Mouse (Mus musculus): ENCODE measurements around the gene H6pd. TPM values are rescaled to one million over a fixed set of nuclear protein-coding genes. Genes with fewer than 3 reads are reported as not detected.
"Not testable (repeated sequence)": the region's sequence is repeated elsewhere in the genome, so short reads cannot be mapped to it uniquely, and the experiment has no call there.

The H6pd gene
- polyA plus RNA-seq, 1 experiment: 170 TPM

DNA sequence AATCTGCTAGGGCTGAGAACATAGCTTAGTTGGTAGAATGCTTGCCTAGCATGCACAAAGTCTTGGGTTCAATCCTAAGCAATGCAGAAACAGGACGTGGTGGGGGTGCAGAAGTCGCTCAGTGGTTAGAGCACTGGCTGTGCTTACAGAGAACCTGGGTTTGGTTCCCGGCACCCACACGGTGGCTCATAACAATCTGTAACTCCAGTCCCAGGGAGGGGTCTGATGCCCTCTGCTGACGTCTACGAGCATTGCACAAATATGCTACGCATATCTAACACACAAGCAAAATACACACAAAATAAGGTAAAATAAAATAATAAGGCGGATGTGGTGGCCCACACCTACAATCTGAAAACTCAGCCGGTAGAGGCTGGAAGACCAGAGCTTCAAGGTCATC, 34.8 kb upstream of the H6pd start:
- peaks cover 9% of the 10 kb centered on the region for H3K4me1 ChIP-seq (ENCODE audit: control insufficient read depth, insufficient read depth, low read length)
- no peak for TF ChIP-seq CTCF (IDR thresholded peaks at IDR 0.05; ENCODE audit: insufficient read depth, low read depth, low read length)
- TF ChIP-seq POLR2A (IDR thresholded peaks at IDR 0.05; ENCODE audit: insufficient read depth, low read depth, low read length): no peak
- H3K4me3 ChIP-seq (ENCODE audit: insufficient read depth, low read depth, low read length): no peak overlapping the region
- 98% methylated on average over 9 of the region's 9 CpGs for WGBS
- no peak overlapping the region for H3K27ac ChIP-seq (ENCODE audit: insufficient read depth, low read depth, low read length)

- Histone ChIP-seq H3K4me1 (ENCODE audit: control insufficient read depth, insufficient read depth, low read length) (no peaks in the 10 kb centered on the region), H3K4me3 (ENCODE audit: insufficient read depth, low read depth, low read length) (no peak overlapping the region), H3K27ac (ENCODE audit: insufficient read depth, low read depth, low read length) (no peak overlapping the region)
- TF ChIP-seq CTCF (IDR thresholded peaks at IDR 0.05; ENCODE audit: insufficient read depth, low read depth, low read length) (no peak), POLR2A (IDR thresholded peaks at IDR 0.05; ENCODE audit: insufficient read depth, low read depth, low read length) (no peak)
- WGBS: 91% methylated on average over 10 of the region's 10 CpGs
These were observed 32.7 kb upstream of the H6pd start for GRCm38 (mm10) chr4:150041346-150042110.

- H3K27ac ChIP-seq (ENCODE audit: insufficient read depth, low read depth, low read length); H3K4me1 ChIP-seq (ENCODE audit: control insufficient read depth, insufficient read depth, low read length): not testable (repeated sequence)
- 84% methylated on average over 1 of the region's 1 CpGs for WGBS
These were observed 32.0 kb upstream of the H6pd start for GRCm38 (mm10) chr4:150040856-150041255.

DNA sequence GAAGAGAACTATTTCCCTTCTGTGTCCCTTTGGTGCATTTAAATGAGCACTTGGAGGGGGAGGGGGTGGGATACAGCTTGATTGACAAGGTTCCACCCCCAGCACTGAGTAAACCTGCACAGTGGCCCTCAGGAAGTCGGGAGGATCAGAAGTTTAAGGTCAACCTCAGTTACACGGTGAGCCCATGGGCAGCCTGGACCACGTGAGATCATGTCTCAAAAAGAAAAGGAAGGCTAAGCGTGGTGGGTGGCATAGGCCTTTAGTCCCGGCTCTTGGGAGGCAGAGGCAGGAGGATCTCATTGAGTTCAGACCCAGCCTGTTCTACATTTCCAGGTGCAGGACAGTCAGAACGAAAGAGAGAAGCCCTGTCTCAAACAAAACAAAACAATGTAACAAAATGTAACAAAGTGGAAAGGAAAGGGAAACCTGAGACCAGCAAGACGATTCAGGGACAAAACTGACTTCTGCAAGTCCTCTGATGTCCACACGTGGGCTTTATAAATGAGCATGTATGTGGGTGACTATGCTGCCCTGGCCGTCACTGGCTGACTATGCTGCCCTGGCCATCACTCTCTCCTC, 31.3 kb upstream of the H6pd start:
- Histone ChIP-seq H3K27ac (ENCODE audit: insufficient read depth, low read depth, low read length) (no peak overlapping the region), H3K4me3 (ENCODE audit: insufficient read depth, low read depth, low read length) (no peak overlapping the region), H3K4me1 (ENCODE audit: control insufficient read depth, insufficient read depth, low read length) (peaks cover 2% of the 10 kb centered on the region)
- no peak for TF ChIP-seq POLR2A (IDR thresholded peaks at IDR 0.05; ENCODE audit: insufficient read depth, low read depth, low read length)
- TF ChIP-seq CTCF (IDR thresholded peaks at IDR 0.05; ENCODE audit: insufficient read depth, low read depth, low read length): no peak
- WGBS: 88% methylated on average over 9 of the region's 9 CpGs

More at GRCm38 (mm10) chr4:150040856-150041255, 32.0 kb upstream of the H6pd start:
- H3K4me3 ChIP-seq (ENCODE audit: insufficient read depth, low read depth, low read length): not testable (repeated sequence)

DNA sequence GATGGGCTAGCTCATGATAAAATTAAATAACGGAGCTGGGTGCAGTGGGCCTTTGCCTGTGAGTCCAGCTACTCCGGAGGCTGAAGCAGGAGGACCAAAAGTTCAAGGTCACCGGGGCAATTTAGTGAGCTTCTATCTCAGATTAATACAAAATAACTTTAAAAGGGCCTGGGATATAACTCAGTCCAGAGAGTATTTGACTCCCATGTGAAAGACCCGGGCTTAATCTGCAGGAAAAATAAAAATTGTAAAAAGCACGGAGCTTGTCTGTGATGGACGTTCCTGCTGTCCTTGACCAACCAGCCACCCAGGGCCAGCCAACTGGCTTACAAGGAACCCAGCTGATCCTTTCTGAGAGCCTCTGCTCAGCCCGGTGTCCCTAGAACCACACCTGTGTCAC, 29.7 kb upstream of the H6pd start:
- Histone ChIP-seq H3K4me3 (ENCODE audit: insufficient read depth, low read depth, low read length) (no peak overlapping the region), H3K27ac (ENCODE audit: insufficient read depth, low read depth, low read length) (no peak overlapping the region), H3K4me1 (ENCODE audit: control insufficient read depth, insufficient read depth, low read length) (peaks cover 5% of the 10 kb centered on the region)
- TF ChIP-seq POLR2A (IDR thresholded peaks at IDR 0.05; ENCODE audit: insufficient read depth, low read depth, low read length) (no peak), CTCF (IDR thresholded peaks at IDR 0.05; ENCODE audit: insufficient read depth, low read depth, low read length) (no peak)
- WGBS: 93% methylated on average over 7 of the region's 7 CpGs

DNA sequence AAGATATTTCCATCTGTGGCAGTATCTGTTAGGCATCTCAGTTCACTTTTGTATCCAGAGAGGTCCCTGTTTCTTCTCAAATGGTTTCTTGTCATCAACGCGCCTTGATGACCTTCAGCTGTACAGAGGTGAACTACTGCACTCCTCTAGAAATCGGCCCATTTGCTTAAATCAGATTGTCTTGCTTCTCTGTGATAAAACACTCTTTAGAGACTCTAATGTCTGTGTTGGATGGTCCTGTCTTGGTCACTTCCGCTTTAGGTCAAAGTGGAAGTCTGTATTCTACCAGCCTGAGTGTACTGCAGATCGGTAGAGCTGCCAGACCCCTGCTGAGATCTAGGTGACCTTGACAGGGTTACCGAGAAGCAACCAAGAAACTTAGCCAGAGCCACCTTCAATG, 27.3 kb upstream of the H6pd start:
- TF ChIP-seq POLR2A (IDR thresholded peaks at IDR 0.05; ENCODE audit: insufficient read depth, low read depth, low read length) (no peak), CTCF (IDR thresholded peaks at IDR 0.05; ENCODE audit: insufficient read depth, low read depth, low read length) (no peak)
- 87% methylated on average over 6 of the region's 6 CpGs for WGBS

DNA sequence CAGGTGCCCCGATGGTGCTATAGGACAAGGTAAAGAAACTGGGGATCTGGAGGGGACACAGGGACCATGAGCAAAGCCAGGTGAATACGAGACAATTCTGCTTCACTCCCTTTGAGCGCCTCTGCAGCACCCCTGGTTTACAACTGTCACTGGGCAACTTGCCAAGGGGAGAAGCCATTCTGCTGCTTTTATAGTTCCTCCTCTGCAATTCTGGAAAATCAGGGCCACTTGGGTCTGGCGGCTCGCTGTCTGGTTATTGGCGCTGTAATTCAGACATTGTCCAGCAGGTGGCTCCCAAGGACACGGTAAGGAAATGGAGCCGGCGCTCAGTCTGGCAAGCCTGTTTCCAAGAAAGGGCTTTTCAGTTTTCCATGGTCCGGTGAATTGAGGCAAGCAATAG, 26.5 kb upstream of the H6pd start:
- H3K27ac ChIP-seq (ENCODE audit: insufficient read depth, low read depth, low read length): no peak overlapping the region
- 11% methylated on average over 10 of the region's 10 CpGs for WGBS
- H3K4me1 ChIP-seq (ENCODE audit: control insufficient read depth, insufficient read depth, low read length): peaks cover 20% of the 10 kb centered on the region
- TF ChIP-seq CTCF (IDR thresholded peaks at IDR 0.05; ENCODE audit: insufficient read depth, low read depth, low read length) (peak; percentile 84), POLR2A (IDR thresholded peaks at IDR 0.05; ENCODE audit: insufficient read depth, low read depth, low read length) (no peak)
- H3K4me3 ChIP-seq (ENCODE audit: insufficient read depth, low read depth, low read length): no peak overlapping the region

More for the DNA sequence above, 27.3 kb upstream of the H6pd start:
- no peak overlapping the region for H3K27ac ChIP-seq (ENCODE audit: insufficient read depth, low read depth, low read length)
- H3K4me1 ChIP-seq (ENCODE audit: control insufficient read depth, insufficient read depth, low read length): peaks cover 14% of the 10 kb centered on the region
- no peak overlapping the region for H3K4me3 ChIP-seq (ENCODE audit: insufficient read depth, low read depth, low read length)

DNA sequence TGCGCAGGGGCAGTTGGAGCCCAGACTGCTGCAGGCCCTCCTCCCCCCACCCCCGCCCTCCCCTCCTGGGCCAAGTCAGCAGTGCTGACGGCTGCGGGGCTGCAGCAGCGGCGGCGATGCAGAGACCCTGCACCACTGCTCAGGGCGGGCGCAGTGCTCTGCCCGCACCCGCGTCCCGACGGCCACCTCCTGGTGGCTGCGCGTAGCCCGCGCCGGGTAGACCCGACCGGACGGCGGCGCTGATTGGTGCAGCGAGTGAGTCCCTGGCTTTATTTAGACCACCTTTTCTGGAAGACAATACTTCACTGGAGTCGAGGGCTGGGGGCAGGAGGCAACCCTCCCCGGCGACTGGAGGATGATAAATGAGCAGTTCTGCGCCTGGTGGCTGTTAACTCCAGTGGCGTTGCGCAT, 24.4 kb upstream of the H6pd start:
- H3K4me1 ChIP-seq (ENCODE audit: control insufficient read depth, insufficient read depth, low read length): peaks cover 30% of the 10 kb centered on the region
- no peak for TF ChIP-seq POLR2A (IDR thresholded peaks at IDR 0.05; ENCODE audit: insufficient read depth, low read depth, low read length)
- no peak for TF ChIP-seq CTCF (IDR thresholded peaks at IDR 0.05; ENCODE audit: insufficient read depth, low read depth, low read length)
- 4% methylated on average over 31 of the region's 31 CpGs for WGBS
- 0 out of 2 replicates have a peak overlapping the region, but pooled peaks have one; percentile 15 for H3K4me3 ChIP-seq (ENCODE audit: insufficient read depth, low read depth, low read length)
- H3K27ac ChIP-seq (ENCODE audit: insufficient read depth, low read depth, low read length): no peak overlapping the region

- Histone ChIP-seq H3K27ac (ENCODE audit: insufficient read depth, low read depth, low read length) (no peak overlapping the region), H3K4me1 (ENCODE audit: control insufficient read depth, insufficient read depth, low read length) (peaks cover 30% of the 10 kb centered on the region), H3K4me3 (ENCODE audit: insufficient read depth, low read depth, low read length) (peak overlapping the region; percentile 58)
- TF ChIP-seq CTCF (IDR thresholded peaks at IDR 0.05; ENCODE audit: insufficient read depth, low read depth, low read length) (no peak), POLR2A (IDR thresholded peaks at IDR 0.05; ENCODE audit: insufficient read depth, low read depth, low read length) (no peak)
- 28% methylated on average over 14 of the region's 14 CpGs for WGBS
These were observed 22.5 kb upstream of the H6pd start for GRCm38 (mm10) chr4:150031234-150031890.
